Mouse (Mus musculus) megakaryocyte, embryonic 14.5 days (primary cell): ENCODE measurements around the gene Bhlhe41.

ENCODE experiments used
- FLI1 ChIP-seq: IDR thresholded peaks from 2 replicates; pipeline ENCODE4 v1.6.1; 2012; ENCODE audit warnings: low read length, inconsistent platforms, mixed read lengths
- GATA1 ChIP-seq: IDR thresholded peaks from 3 replicates; pipeline ENCODE4 v1.6.1; 2012; ENCODE audit warnings: mixed read lengths, low read length, inconsistent platforms, borderline replicate concordance

- TF ChIP-seq GATA1 (no peak), FLI1 (no peak)
Observed at GRCm38 (mm10) chr6:145852708-145853107, 12.7 kb downstream of the Bhlhe41 start.
